Mouse (Mus musculus) stomach, embryonic 16.5 days (tissue): ENCODE results near the gene Gm20708. TPM values are rescaled to one million over a fixed set of nuclear protein-coding genes. Genes with fewer than 3 reads are reported as not detected.

Experiments used
- ATAC-seq: fragments of 200-750 bp; cut with Nextera tagmentation; 2 replicates; pipeline ENCODE4 v1.8.0; 2017; ENCODE audit warnings: moderate number of reproducible peaks, moderate TSS enrichment; ENCODE audit not compliant: insufficient read depth, low FRiP score
- H3K27ac ChIP-seq: fragments of 300-500 bp; sonication (generic); 2 replicates; pipeline ENCODE4 v1.5.1; 2014; ENCODE audit warnings: low read length
- H3K27me3 ChIP-seq: fragments of 300-500 bp; sonication (generic); 2 replicates; pipeline ENCODE4 v1.6.1; 2014; ENCODE audit warnings: low read length, control low read depth, mixed read lengths; ENCODE audit not compliant: control insufficient read depth, insufficient read depth
- H3K36me3 ChIP-seq: fragments of 300-500 bp; sonication (generic); 2 replicates; pipeline ENCODE4 v1.6.1; 2014; ENCODE audit warnings: low read length; ENCODE audit not compliant: control insufficient read depth, insufficient read depth
- H3K4me1 ChIP-seq: fragments of 300-500 bp; sonication (generic); 2 replicates; pipeline ENCODE4 v1.6.1; 2014; ENCODE audit warnings: low read length, control low read depth, mixed read lengths; ENCODE audit not compliant: control insufficient read depth, insufficient read depth
- H3K4me2 ChIP-seq: fragments of 300-500 bp; sonication (generic); 2 replicates; pipeline ENCODE4 v1.6.1; 2014; ENCODE audit warnings: low read depth, low read length, mixed read lengths
- H3K4me3 ChIP-seq: fragments of 300-500 bp; sonication (generic); replicated peaks from 2 replicates; pipeline ENCODE4 v1.5.1; 2014; ENCODE audit warnings: mild to moderate bottlenecking, low read length
- H3K9ac ChIP-seq: fragments of 300-500 bp; sonication (generic); 2 replicates; pipeline ENCODE4 v1.6.1; 2014; ENCODE audit warnings: low read length
- H3K9me3 ChIP-seq: fragments of 300-500 bp; sonication (generic); replicated peaks from 2 replicates; pipeline ENCODE4 v1.6.1; 2016; ENCODE audit warnings: low read length, control low read depth; ENCODE audit not compliant: control insufficient read depth
- WGBS: fragments of 180-500 bp; shearing (Covaris S2); extraction: QIAGEN DNeasy Blood & Tissue Kit; methylation state at CpG from one replicate; pipeline ENCODE4 v1.1.7; 2014; 5-methylcytosine and 5-hydroxymethylcytosine counted together
- polyA plus RNA-seq: library from polyadenylated mRNA; unstranded; fragments of >200 nt; fragmentation: Nextera tagmentation; extraction: Ambion mirVana; gene quantifications from 2 replicates; pipeline ENCODE4 v1.2.1, GENCODE M21; 2015

Gm20708 gene
- polyA plus RNA-seq, 1 experiment from 2014 or later = 0.68 TPM

DNA sequence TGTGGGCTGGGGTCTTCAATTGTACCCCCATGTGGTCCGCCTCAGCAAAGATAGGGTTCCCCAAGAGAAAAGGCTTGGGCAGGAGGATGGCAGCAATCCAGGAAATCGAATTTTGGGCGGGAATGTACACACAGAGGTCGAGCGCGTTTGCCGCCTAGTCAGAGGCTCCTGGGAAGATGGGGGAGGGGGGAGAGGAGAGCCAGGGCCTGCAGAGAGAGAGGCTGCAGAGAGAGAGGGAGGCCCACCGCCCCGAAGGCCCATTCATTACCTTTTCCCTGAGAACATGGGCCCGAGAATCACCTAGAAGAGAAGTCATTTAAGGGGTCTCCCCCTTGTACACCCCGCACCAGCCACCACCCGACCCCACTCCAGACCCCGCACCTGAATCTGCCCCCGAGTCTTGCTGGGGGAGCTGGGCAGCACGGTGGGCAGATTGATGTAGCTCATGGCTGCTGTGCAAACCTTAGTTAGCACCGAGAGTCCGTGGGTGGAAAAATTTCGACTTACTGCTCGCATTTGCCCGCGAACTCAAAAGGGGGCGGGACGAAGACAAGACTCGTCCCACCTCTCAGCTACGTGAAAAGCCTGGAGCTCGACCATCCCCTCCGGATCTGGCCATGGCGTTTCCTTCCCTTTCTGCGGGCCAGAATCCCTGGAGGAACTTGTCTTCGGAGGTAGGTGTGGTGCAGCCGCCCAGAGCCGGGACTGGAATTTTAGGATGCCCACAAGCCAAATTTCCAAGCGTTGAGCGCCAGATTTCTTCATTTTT, 16.0 kb downstream of the Gm20708 start, which contains the start of the genes Afmid and Tk1:
Gene Afmid, plus strand, starts transcription at position 592 of the 769 bp plus-strand sequence.
Gene Tk1, minus strand, starts transcription at position 760 of the 769 bp plus-strand sequence.
- H3K9ac ChIP-seq = peak within 1 kb of the TSS; percentile 77
- ATAC-seq = peak; percentile 63; the same call in 1 of the 2 replicates
- peak within 1 kb of the TSS; percentile 55 for H3K4me3 ChIP-seq
- no peaks in the 10 kb centered on the region for H3K9me3 ChIP-seq
- peak within 1 kb of the TSS; percentile 94 for H3K27ac ChIP-seq
- H3K4me1 ChIP-seq = peaks cover 72% of the 10 kb centered on the region
- H3K27me3 ChIP-seq = no peaks in the 10 kb centered on the region
- WGBS = under 1% methylated on average over 34 of the region's 34 CpGs
- H3K4me2 ChIP-seq = peak within 1 kb of the TSS; percentile 74
- H3K36me3 ChIP-seq = no peaks in the 10 kb centered on the region

DNA sequence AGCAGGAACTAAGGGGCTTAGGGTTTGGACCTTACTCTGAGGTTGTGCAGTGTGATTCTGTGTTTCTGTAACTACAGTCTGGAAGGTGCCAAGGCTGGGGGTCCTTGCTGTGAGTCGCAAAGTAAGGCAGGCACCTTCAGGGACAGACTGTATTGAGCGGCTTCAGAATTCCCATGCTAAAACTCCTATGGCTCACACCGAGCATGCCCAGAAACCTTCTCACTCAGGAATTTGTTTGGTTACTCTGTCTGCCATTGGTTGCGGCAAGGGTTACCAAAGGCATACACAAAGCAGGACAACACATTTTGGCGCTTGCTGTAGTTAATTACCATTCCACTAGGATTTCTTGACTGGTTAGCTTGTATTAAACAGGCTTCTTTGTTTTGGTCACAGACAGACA, 16.7 kb downstream of the Gm20708 start:
- ATAC-seq = 0 out of 2 replicates have a peak, but pooled peaks have one; percentile 3
- Histone ChIP-seq H3K4me3 (peak overlapping the region; percentile 55), H3K36me3 (no peaks in the 10 kb centered on the region), H3K4me2 (peak overlapping the region; percentile 74), H3K9me3 (no peaks in the 10 kb centered on the region), H3K4me1 (peaks cover 76% of the 10 kb centered on the region), H3K27me3 (no peaks in the 10 kb centered on the region), H3K9ac (peak overlapping the region; percentile 77), H3K27ac (peak overlapping the region; percentile 94)
- 3% methylated on average over 5 of the region's 5 CpGs for WGBS

DNA sequence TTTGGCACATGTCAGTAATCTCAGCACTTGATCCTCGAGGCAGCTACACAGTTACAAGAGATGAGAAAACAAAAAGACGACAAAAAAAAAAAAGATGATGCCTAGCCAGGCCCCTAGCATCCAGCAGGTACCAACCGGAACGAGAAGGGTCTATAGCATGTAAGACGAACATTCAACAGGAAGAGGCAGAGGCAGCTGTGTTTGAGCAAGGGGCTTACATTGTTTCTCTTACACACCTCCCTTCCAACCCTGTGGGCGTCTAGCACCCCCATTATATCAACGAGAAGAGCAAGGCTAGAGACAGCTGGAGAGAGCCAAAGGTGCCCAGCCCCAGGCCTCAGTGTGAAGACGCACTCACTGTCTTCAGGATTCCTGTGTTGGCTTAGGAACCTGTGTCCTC, 17.4 kb downstream of the Gm20708 start:
- no peak overlapping the region; the same call in 1 of the 2 replicates for H3K4me3 ChIP-seq
- H3K36me3 ChIP-seq = no peaks in the 10 kb centered on the region
- WGBS = 37% methylated on average over 8 of the region's 8 CpGs
- H3K9ac ChIP-seq = peak overlapping the region; percentile 77
- peaks cover 76% of the 10 kb centered on the region for H3K4me1 ChIP-seq
- no peaks in the 10 kb centered on the region for H3K9me3 ChIP-seq
- H3K27ac ChIP-seq = peak overlapping the region; percentile 94; the same call in 1 of the 2 replicates
- ATAC-seq = no peak
- H3K4me2 ChIP-seq = peak overlapping the region; percentile 74
- no peaks in the 10 kb centered on the region for H3K27me3 ChIP-seq

DNA sequence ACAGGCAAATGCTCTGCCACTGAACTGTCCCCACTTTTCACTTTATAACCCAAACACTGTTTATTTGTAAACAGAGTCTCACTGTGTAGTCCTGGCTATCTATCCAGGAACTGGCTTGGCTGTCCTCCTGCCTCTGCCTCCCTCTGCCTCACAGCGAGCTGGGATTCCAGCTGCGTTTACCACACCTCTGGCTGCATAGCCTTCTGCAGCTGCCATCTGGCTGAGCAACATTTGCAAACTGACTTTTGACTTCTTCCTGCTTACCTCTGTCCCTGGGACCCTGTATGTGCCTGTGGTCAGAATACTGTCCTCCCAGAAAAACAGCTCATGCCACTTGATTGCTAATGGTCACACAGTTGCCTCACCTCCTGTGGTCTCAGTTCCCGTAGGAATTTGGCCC, 17.9 kb downstream of the Gm20708 start:
- Histone ChIP-seq H3K4me2 (peak overlapping the region; percentile 74; the same call in 1 of the 2 replicates), H3K36me3 (no peaks in the 10 kb centered on the region), H3K9ac (peak overlapping the region; percentile 40; the same call in 1 of the 2 replicates), H3K4me1 (peaks cover 77% of the 10 kb centered on the region), H3K9me3 (no peaks in the 10 kb centered on the region), H3K27ac (peak overlapping the region; percentile 94; the same call in 1 of the 2 replicates), H3K27me3 (no peaks in the 10 kb centered on the region), H3K4me3 (no peak overlapping the region)
- 45% methylated on average over 3 of the region's 3 CpGs for WGBS
- ATAC-seq = no peak

DNA sequence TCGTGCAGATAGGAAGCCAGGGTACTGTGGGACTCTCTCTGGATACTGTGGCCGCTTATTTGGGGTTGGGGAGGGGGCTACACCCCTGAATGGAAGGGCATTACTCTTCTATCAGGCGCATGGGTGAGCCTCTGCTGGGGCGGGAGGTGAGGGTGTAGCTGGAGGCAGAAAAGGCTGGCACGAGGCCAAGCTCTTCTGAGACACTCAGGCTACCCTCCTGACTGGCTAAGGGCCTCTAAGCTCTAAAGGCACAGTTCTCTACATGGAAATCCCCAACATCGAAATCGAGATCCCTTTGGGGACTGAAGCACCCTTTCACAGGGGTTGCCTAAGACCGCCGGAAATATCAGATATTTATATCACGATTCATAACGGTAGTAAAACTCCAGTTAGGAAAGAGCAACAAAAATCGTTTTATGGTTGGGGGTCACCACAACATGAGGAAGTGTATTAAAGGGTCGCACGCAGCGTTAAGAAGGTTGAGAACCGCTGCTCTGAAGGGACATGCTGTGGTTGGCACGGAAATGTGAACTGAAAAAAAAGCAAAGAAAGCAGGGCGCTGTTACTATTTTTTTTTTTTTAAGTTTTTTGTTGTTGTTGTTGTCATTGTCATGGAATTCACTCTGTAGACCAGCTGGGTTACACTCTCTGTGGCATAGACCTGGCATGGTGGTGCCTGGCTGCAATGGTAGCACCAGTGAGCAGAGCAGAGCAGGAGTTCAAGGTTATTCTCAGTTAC, 18.9 kb downstream of the Gm20708 start:
- Histone ChIP-seq H3K36me3 (no peaks in the 10 kb centered on the region), H3K4me1 (peaks cover 70% of the 10 kb centered on the region), H3K9ac (peak overlapping the region; percentile 40), H3K9me3 (no peaks in the 10 kb centered on the region), H3K27me3 (no peaks in the 10 kb centered on the region), H3K27ac (peak overlapping the region; percentile 94), H3K4me2 (no peak overlapping the region; the same call in 1 of the 2 replicates), H3K4me3 (no peak overlapping the region)
- 58% methylated on average over 18 of the region's 18 CpGs for WGBS
- ATAC-seq = no peak

DNA sequence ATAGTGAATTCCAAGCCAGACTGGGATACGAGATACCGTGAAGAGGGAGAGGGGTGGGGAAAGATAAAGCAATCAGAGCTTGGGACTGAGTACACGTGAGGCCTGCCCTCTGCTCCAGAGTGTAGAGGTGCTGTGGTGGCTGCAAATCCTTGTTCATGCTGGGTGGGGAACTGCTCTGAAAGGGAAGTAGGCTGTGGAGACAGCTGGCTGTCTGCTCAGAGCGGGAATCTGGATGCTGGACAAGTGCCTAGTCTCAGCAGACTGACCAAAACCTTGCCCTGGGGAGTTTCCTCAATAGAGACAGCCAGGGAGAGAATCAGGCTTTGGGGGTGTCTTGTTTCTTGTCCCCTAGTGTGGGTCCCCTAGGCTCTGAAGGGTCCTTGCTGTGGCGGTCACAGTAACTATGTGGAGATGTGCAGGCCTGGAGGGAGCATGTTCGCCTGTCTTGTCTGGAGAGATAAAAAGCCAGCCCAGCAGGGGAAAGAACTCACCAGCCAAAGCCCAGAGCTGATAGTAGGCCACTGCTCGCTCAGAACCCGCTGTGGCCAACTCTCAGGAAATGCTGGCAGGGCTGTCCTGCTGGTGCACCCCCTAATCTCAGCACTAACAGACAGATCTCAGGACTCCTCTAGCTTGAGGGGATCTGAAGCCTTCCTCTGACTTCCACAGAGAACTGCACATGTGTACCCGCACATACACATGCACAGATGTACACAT, 19.6 kb downstream of the Gm20708 start:
- Histone ChIP-seq H3K9me3 (no peaks in the 10 kb centered on the region), H3K4me3 (no peak overlapping the region), H3K27ac (peak overlapping the region; percentile 94), H3K9ac (peak overlapping the region; percentile 1; the same call in 1 of the 2 replicates), H3K4me1 (peaks cover 63% of the 10 kb centered on the region), H3K27me3 (no peaks in the 10 kb centered on the region), H3K36me3 (no peaks in the 10 kb centered on the region), H3K4me2 (no peak overlapping the region)
- 38% methylated on average over 9 of the region's 9 CpGs for WGBS
- ATAC-seq = peak; percentile 54; the same call in 1 of the 2 replicates

DNA sequence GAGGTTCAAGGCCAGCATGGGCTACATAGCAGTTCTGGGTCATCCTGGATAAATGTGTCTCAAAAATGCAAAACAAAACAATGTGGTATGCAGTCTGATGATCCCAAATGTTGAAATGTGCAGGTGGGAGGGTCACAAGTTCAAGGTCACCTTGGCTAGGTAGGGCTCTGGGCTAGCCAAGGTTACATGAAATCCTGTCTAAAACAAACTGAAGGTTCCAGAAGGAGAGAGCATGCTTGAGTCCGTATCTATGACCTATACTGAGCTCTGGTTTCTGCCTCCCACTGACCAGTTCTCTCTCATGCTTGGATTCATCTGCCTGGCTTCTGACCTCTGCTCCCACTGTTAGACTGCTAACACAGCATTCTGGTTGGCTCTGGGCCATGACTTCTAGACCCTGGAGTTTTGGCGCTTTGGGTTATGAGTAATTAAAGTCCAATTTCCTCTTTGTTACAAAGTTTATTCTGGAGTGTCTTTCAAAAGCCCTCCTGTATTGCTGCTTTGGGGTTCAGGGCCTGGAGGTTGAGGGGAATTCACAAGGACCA, 20.3 kb downstream of the Gm20708 start:
- Histone ChIP-seq H3K4me2 (no peak overlapping the region), H3K27ac (peak overlapping the region; percentile 94), H3K4me3 (no peak overlapping the region), H3K9me3 (no peaks in the 10 kb centered on the region), H3K4me1 (peaks cover 59% of the 10 kb centered on the region), H3K36me3 (no peaks in the 10 kb centered on the region), H3K27me3 (no peaks in the 10 kb centered on the region), H3K9ac (no peak overlapping the region)
- WGBS = 45% methylated on average over 2 of the region's 2 CpGs
- ATAC-seq = no peak

DNA sequence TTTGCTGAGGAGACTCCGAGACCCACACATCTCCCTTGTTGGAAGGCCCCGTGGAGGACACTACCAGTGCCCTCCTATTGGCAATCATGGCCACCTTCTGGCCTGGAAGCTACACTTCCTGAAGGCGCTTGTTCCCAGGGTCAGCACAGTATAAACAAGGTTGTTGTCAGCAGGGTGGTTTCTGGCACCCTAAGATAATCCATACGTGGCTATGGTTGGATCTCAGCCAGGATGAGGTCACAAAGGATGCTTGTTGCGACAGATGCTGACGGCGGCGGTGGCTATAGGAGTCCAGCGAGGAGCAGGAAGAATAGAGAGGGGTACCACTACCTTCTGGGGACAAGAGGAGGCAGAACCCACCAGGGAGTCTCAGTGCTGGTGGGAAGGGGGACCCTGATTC, 20.9 kb downstream of the Gm20708 start:
- Histone ChIP-seq H3K4me1 (peaks cover 52% of the 10 kb centered on the region), H3K27me3 (no peaks in the 10 kb centered on the region), H3K27ac (peak overlapping the region; percentile 94), H3K4me3 (no peak overlapping the region), H3K9ac (0 out of 2 replicates have a peak overlapping the region, but pooled peaks have one; percentile 8), H3K9me3 (no peaks in the 10 kb centered on the region), H3K36me3 (no peaks in the 10 kb centered on the region), H3K4me2 (no peak overlapping the region)
- no peak for ATAC-seq
- WGBS = 64% methylated on average over 9 of the region's 9 CpGs
